Mouse (Mus musculus): ENCODE data around the gene Trak2.
"Not testable (repeated sequence)": the region's sequence is repeated elsewhere in the genome, so short reads cannot be mapped to it uniquely, and the experiment has no call there.

Trak2 gene

GRCm38 (mm10) chr1:58885646-58886045, 87.6 kb downstream of the Trak2 start:
- no peak for DNase-seq

DNA sequence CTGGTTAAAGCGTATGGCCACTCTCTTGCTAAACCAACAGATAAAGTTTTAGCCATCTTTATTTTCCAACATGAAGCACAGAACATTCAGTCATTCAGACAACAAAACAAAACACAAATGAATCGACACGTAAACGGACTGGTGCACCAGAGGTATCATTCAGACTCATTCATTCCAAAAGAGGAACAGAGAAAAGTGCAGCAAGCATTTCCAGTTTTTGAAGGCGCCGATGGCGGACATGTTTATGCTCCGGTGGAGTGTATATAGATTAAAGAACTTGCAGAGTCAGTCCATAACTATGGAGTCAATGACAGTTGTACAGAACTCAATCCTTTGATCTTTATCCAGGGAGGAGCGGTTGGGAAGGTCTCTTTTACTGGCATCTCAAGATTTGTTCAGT, 90.0 kb downstream of the Trak2 start:
- DNase-seq, result not testable (repeated sequence)

GRCm38 (mm10) chr1:58879291-58879690, 93.9 kb downstream of the Trak2 start:
- DNase-seq, result not testable (repeated sequence)

DNA sequence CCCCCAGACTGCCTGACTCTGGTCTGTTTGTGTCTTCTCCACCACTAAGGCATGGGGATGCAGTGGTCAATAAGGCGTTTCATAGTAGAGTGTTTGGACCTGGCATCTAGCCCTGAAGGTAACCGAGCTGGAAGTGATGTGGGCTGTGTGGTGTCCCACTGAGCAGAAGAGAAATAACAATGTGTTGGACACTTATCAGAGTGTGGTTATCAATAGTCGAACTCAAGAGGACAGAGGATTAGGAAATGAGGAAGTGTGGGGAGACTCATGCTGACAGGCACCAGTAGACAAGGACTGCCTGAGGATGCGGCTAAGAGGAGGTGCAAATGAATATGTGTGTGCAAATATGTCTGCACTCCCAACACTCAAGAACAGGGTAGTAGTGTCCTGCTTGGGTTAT, 96.7 kb downstream of the Trak2 start:
- peak; percentile 11 to 16 for DNase-seq

DNA sequence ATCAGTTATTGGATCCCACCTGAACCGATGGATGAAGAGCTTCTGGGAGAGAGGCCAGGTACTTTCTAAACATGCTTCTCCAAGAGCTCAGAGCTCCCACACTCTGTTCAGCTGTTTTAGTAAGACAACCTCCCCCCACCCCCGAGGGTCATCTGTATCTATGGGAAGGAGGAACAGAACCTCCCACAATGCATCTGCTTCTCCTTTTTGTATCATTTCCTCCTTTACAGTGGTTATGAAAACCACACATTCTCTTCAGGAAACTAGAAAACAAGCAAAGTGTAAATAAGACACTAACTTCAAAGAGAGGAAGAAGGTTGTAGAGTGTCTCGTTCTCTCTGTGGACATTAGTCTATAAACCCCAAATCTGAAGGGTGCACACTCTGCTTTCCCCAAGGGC, 112.6 kb downstream of the Trak2 start:
- not testable (repeated sequence) for DNase-seq

DNA sequence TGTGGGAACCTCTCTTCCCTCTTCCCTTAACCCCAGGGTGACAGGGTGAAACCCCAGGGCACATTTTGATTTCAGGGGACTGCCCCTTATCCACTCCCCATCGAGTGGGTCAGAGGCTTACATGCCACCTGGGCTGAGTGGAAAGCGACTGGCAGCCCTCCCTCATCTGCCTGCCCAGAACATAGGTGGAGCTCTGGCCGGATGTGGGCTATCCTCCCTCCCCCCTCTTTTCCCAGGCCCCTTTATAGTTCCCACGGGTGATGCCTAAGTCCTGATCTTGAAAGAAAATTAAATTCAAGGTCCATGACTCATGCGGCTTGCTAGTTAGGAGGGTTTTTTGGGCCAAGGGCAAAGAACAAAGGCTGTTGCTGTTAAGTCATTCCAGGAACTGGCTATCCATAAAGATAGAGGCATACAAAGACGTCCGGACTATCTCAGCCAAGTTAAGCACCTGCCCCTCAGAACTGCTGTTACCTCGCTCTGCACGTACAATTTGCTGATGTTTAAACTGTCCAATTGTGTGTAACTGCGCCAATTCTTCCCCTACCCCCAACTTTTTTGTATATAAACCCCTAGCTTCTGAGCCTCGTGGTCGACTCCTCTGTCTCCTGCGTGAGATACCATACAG, 113.4 kb downstream of the Trak2 start:
- DNase-seq, result not testable (repeated sequence)

DNA sequence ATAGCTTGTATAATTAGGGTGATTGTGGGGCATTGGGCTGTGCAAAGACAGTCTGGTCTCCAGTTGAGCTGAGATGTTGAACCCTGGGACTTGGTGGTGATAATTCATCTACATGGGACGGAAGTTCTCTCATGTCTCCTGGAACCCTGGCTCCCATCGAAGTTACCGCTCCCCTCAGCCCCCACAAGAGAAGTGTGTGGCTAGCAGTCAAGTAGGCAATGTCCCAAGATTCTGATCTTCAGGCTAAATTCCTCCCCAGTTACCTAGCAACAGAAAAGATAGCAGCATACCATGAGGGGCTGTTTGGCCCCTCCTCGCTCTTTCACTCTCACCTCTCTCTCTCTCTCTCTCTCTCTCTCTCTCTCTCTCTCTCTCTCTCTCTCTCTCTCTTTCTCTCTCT, 114.1 kb downstream of the Trak2 start:
- not testable (repeated sequence) for DNase-seq

DNA sequence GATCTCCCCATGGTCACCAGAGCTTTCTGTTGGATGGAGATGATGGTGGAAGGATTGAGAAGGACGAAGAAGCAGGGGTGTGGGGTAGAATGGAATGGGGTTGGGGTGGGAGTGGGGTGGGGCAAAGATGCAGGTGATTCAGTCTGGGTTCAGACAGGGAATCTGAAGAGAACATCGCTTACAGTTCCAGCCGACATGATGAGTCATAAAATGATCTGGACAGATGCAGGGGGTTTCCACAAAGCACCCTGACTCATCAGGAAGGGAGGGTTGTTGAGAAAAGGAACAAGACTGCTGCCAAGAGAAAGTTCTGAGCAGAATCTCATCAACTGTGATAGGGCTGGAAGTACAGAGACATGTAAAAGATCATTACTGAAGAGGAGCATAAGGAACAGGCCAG, 116.4 kb downstream of the Trak2 start:
- DNase-seq, result not testable (repeated sequence)

All from cerebellum, postnatal 10 days (tissue).